Mouse (Mus musculus) myocyte (in vitro differentiated cells): ENCODE measurements around the gene Cox10. TPM values are rescaled to one million over a fixed set of nuclear protein-coding genes. Genes with fewer than 3 reads are reported as not detected.

Experiments
- H3K27me3 ChIP-seq: one replicate; pipeline ENCODE4 v1.6.1; 2011; ENCODE audit not compliant: control insufficient read depth, insufficient read depth, insufficient read length
- H3K36me3 ChIP-seq: one replicate; pipeline ENCODE4 v1.6.1; 2011; ENCODE audit not compliant: control insufficient read depth, insufficient read depth
- H3K4me2 ChIP-seq: one replicate; pipeline ENCODE4 v1.6.1; 2011; ENCODE audit warnings: low read depth, control low read depth
- H3K4me3 ChIP-seq: one replicate; pipeline ENCODE4 v1.5.1; 2011; ENCODE audit warnings: mild to moderate bottlenecking, control low read depth, moderate library complexity
- H3K79me2 ChIP-seq: one replicate; pipeline ENCODE4 v1.6.1; 2011; ENCODE audit not compliant: control insufficient read depth, insufficient read depth
- H3ac ChIP-seq: one replicate; pipeline ENCODE4 v1.6.1; 2011; ENCODE audit not compliant: control insufficient read depth, insufficient read length
- CEBPB ChIP-seq: IDR thresholded peaks from 2 replicates; pipeline ENCODE4 v1.6.1; 2011; ENCODE audit warnings: mild to moderate bottlenecking, moderate library complexity; ENCODE audit not compliant: poor library complexity, insufficient read depth, severe bottlenecking
- E2F4 ChIP-seq: IDR thresholded peaks from one replicate; pipeline ENCODE4 v1.6.1; 2011; ENCODE audit warnings: mild to moderate bottlenecking, control low read depth, moderate library complexity; ENCODE audit not compliant: insufficient read depth
- MAX ChIP-seq: IDR thresholded peaks from one replicate; pipeline ENCODE4 v1.6.1; 2011; ENCODE audit warnings: low read depth, mild to moderate bottlenecking, control low read depth
- MYOD1 ChIP-seq, 3 experiments: IDR thresholded peaks; one replicate each; pipeline ENCODE4 v1.6.1; 2011; ENCODE audit warnings: control low read depth in 2 of 3, low read depth in 2 of 3, mild to moderate bottlenecking in 2 of 3, moderate library complexity in 1 of 3; ENCODE audit not compliant: insufficient read length in 2 of 3, control insufficient read depth in 1 of 3
- MYOG ChIP-seq, 3 experiments: IDR thresholded peaks; one replicate each; pipeline ENCODE4 v1.6.1; 2011; ENCODE audit warnings: control low read depth in 2 of 3, low read depth in 2 of 3, mild to moderate bottlenecking in 2 of 3; ENCODE audit not compliant: insufficient read length in 2 of 3, control insufficient read depth in 1 of 3, insufficient read depth in 1 of 3
- POLR2A ChIP-seq: IDR thresholded peaks from one replicate; pipeline ENCODE4 v1.6.1; 2011; ENCODE audit warnings: low read depth, mild to moderate bottlenecking, control low read depth, moderate library complexity; ENCODE audit not compliant: insufficient read length
- POLR2AphosphoS2 ChIP-seq: IDR thresholded peaks from one replicate; pipeline ENCODE4 v1.6.1; 2011; ENCODE audit warnings: low read depth, control low read depth; ENCODE audit not compliant: insufficient read length
- REST ChIP-seq: IDR thresholded peaks from one replicate; pipeline ENCODE4 v1.6.1; 2011; ENCODE audit warnings: mild to moderate bottlenecking, control low read depth, moderate library complexity; ENCODE audit not compliant: insufficient read depth, insufficient read length
- SRF ChIP-seq: IDR thresholded peaks from one replicate; pipeline ENCODE4 v1.6.1; 2011; ENCODE audit warnings: low read depth; ENCODE audit not compliant: control insufficient read depth, insufficient read length
- TCF12 ChIP-seq: IDR thresholded peaks from one replicate; pipeline ENCODE4 v1.6.1; 2011; ENCODE audit warnings: mild to moderate bottlenecking, control low read depth; ENCODE audit not compliant: poor library complexity, insufficient read depth, severe bottlenecking
- TCF3 ChIP-seq: IDR thresholded peaks from one replicate; pipeline ENCODE4 v1.6.1; 2011; ENCODE audit warnings: low read depth, control low read depth; ENCODE audit not compliant: insufficient read length
- USF1 ChIP-seq: IDR thresholded peaks from one replicate; pipeline ENCODE4 v1.6.1; 2011; ENCODE audit warnings: low read depth, mild to moderate bottlenecking, control low read depth, moderate library complexity
- polyA plus RNA-seq: library from polyadenylated mRNA; unstranded; fragments of >200 nt; fragmentation: generic; extraction: Trizol; gene quantifications from one replicate; pipeline ENCODE4 v1.2.1, GENCODE M21; 2012; ENCODE audit warnings: missing spikeins

Cox10 gene
- polyA plus RNA-seq, 1 experiment, result 17.3 TPM

DNA sequence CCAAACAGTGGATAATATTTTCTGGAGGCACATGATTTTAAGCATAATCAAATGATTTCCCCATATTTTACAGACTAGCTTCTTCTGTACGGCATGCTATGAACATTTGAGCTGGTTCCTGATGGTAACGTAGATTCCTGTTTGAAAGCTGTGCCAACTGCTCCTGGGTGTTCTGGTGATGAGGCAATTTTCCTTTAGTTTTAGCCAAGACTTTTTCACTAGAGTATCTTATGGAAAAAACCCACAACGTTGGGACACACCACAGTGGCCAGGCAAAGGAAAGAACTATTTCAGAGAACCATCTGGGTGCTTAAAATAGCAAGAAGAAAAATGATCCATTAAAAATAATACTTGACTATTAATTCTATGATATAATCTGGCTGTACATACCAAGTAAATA is 35.2 kb downstream of the Cox10 start:
- TF ChIP-seq POLR2A (no peak), REST (no peak), MYOG (IDR thresholded peaks at IDR 0.05; ENCODE audit: control insufficient read depth in 1 of 3, insufficient read depth in 1 of 3, insufficient read length in 2 of 3, low read depth in 2 of 3) (no peak), E2F4 (no peak), TCF3 (no peak), CEBPB (no peak), MYOD1 (IDR thresholded peaks at IDR 0.05; ENCODE audit: control insufficient read depth in 1 of 3, insufficient read length in 2 of 3, low read depth in 2 of 3) (no peak), POLR2AphosphoS2 (no peak), TCF12 (no peak), MAX (no peak), SRF (no peak)
- H3K27me3 ChIP-seq, result no peaks in the 10 kb centered on the region

DNA sequence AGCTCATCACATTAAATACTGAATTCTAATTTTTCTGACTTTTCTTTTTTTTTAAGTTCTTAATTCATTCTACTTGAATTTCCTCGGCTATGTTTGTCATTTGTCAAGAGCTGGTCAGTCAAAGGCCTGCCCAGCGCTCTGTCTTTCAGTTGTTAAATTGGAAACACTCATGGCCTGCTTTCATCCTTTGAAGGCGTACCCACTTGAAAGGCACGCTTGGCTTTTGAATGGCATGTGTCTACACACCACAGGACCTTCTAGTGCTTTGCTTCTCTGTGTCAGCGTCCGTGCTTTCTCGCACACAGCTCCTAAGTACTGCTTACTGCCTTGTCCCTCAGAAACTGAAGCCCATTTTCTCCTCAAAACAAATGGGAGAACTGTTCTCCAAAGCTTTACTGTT is 38.0 kb downstream of the Cox10 start:
- Histone ChIP-seq H3K27me3 (no peaks in the 10 kb centered on the region), H3K4me3 (no peak overlapping the region), H3K4me2 (no peak overlapping the region), H3K79me2 (no peaks in the 10 kb centered on the region), H3ac (no peak overlapping the region), H3K36me3 (no peaks in the 10 kb centered on the region)
- TF ChIP-seq MYOD1 (IDR thresholded peaks at IDR 0.05; ENCODE audit: control insufficient read depth in 1 of 3, insufficient read length in 2 of 3, low read depth in 2 of 3), result no peak
- no peak for TF ChIP-seq TCF3
- no peak for TF ChIP-seq MAX
- no peak for TF ChIP-seq TCF12
- no peak for TF ChIP-seq POLR2A
- TF ChIP-seq SRF, result no peak
- TF ChIP-seq REST, result no peak

More for the DNA sequence above, 35.2 kb downstream of the Cox10 start:
- H3K36me3 ChIP-seq, result peaks cover 4% of the 10 kb centered on the region
- H3K4me3 ChIP-seq, result no peak overlapping the region
- no peak overlapping the region for H3ac ChIP-seq
- no peak overlapping the region for H3K4me2 ChIP-seq
- H3K79me2 ChIP-seq, result no peaks in the 10 kb centered on the region

DNA sequence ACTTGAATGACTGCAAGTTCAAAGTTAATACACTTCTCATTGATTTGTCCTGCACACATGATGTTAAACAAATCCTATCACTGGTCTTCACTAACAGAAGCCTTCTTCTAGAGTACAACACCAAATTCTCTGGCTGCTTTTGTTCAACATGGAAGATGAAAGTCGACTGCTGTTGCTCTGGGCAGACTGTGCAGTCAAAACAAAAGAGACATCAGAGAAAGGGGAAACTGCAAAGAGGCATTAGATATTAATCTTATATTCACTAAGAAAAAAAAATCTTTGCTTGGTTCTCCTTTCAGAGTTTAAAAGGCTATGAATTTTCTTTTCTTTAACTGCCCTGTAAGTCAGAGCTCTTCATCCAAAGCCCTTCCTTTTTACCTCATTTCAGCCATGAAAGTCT is 39.7 kb downstream of the Cox10 start:
- no peak overlapping the region for H3K4me2 ChIP-seq
- no peak for TF ChIP-seq USF1
- no peak overlapping the region for H3K4me3 ChIP-seq
- H3K79me2 ChIP-seq, result no peaks in the 10 kb centered on the region
- H3ac ChIP-seq, result no peak overlapping the region
- no peaks in the 10 kb centered on the region for H3K36me3 ChIP-seq
- no peaks in the 10 kb centered on the region for H3K27me3 ChIP-seq

DNA sequence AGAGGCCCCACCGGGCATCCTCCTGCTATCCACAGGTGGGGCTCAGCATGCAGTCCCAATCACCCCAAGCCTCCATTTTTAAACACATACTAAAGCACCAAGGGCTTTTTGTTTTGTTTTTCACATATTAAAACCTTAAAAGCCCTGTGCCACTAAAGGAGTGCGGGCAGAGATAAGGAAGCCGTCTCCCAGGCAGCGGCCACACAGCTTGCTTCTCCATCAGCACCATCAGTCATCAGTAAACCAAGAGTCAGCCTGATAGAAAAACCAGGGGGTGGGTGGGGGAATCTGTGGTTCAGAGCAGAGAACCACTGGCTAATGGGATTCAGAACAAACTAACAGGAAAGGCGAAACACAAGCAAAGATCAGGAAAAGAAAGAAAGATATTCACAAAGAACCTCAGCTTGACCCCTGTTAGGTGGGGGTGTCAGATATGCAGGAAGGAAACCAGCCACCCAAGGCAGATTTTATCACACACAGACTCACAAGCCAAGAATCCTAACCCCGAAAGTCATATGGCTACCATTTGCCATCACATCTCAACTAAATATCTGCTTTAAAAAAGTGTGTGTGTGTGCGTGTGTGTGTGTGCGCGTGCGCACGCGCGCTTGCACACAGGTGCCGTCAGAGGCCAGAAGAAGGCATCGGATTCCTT is 41.7 kb downstream of the Cox10 start:
- no peaks in the 10 kb centered on the region for H3K79me2 ChIP-seq
- H3K4me3 ChIP-seq, result no peak overlapping the region
- no peak overlapping the region for H3ac ChIP-seq
- no peaks in the 10 kb centered on the region for H3K27me3 ChIP-seq
- no peaks in the 10 kb centered on the region for H3K36me3 ChIP-seq
- no peak for TF ChIP-seq POLR2A
- no peak for TF ChIP-seq E2F4
- TF ChIP-seq MYOG (IDR thresholded peaks at IDR 0.05; ENCODE audit: control insufficient read depth in 1 of 3, insufficient read depth in 1 of 3, insufficient read length in 2 of 3, low read depth in 2 of 3), result no peak
- TF ChIP-seq POLR2AphosphoS2, result no peak
- no peak for TF ChIP-seq TCF12
- TF ChIP-seq USF1, result no peak
- TF ChIP-seq SRF, result no peak
- TF ChIP-seq MYOD1 (IDR thresholded peaks at IDR 0.05; ENCODE audit: control insufficient read depth in 1 of 3, insufficient read length in 2 of 3, low read depth in 2 of 3), result no peak
- no peak for TF ChIP-seq MAX
- no peak for TF ChIP-seq REST
- no peak overlapping the region for H3K4me2 ChIP-seq

DNA sequence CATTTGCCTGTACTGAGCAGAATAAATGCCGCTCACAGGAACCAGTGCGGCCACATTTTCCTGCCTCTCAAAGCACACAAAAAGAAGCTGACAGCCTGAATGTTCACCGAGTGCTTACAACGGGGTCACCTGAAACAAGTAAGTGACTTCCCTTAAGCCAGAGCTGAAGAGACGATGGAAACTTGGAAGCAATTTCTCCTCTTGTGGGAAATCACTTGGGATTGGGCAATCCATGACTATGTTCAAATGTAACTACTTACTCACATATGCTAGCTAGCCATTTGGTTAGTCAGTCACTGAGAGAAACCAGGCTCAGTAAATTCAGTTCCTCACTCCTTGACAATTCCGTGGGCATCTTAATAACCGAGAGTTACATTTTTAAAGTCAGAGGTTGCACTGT is 43.0 kb downstream of the Cox10 start:
- Histone ChIP-seq H3ac (no peak overlapping the region), H3K4me2 (no peak overlapping the region), H3K27me3 (no peaks in the 10 kb centered on the region), H3K4me3 (no peak overlapping the region), H3K36me3 (no peaks in the 10 kb centered on the region), H3K79me2 (no peaks in the 10 kb centered on the region)
- TF ChIP-seq USF1 (no peak), POLR2AphosphoS2 (no peak), E2F4 (no peak), POLR2A (no peak), SRF (no peak), CEBPB (no peak), TCF12 (no peak), MYOG (IDR thresholded peaks at IDR 0.05; ENCODE audit: control insufficient read depth in 1 of 3, insufficient read depth in 1 of 3, insufficient read length in 2 of 3, low read depth in 2 of 3) (no peak), TCF3 (no peak), MAX (no peak), MYOD1 (IDR thresholded peaks at IDR 0.05; ENCODE audit: control insufficient read depth in 1 of 3, insufficient read length in 2 of 3, low read depth in 2 of 3) (no peak), REST (no peak)
